Mouse (Mus musculus): Measurements from ENCODE around the gene Pdhb. TPM values are rescaled to one million over a fixed set of nuclear protein-coding genes. Genes with fewer than 3 reads are reported as not detected.

Pdhb gene
- total and polyA plus RNA-seq, 2 experiments: 62.8 to 177 TPM

DNA sequence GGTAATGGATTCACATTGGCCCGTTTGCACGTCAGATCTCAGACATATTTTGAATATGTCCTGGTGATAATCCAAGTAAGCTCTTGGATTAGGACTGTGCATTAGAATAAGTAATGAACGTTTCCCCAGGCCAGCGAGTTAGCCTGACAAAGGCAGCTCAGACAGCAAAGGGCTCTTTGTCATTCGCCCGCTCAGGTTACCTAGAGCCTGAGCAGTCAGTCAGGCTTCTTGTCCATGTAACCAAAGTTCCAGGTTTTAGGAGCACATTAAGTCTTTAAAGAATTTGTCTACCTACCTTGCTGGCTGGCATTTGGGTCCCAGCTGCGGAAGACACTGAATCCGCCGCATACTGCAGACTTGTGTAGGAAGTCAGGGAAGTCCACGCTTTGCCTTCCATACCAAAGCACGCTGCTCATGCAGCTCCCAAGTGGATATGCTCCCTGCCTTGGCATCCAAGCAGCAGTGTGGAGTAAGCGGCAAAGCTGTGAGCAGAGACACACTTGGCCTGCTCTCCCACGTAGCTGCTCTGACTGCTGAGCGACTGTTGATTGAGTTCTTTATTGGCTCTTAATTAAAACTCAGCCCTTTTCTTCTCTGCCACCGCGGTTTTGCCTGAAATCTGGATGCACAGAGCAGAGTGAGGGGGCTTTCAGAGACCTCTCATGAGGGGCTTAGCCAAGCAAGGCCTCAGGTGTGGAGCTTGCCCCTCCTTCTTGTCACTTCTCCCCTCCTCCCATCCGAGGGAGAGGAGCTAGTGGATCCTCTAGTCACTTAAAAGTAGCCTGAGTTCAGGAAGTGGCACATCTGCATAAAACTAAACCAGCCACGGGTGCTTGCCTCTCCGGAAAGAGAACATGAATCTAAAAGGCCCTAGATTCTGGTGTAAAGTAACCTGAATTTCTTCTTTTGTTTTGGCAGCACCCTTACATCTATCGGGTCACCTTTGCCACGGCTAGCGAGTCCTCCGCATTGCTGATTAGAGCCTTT, 32.8 kb downstream of the Pdhb start:
- TF ChIP-seq POLR2A (IDR thresholded peaks at IDR 0.05; ENCODE audit: extremely low read depth, insufficient read depth, low read length) (no peak), CTCF (IDR thresholded peaks at IDR 0.05; ENCODE audit: low read depth, low read length) (no peak)
- no peak overlapping the region for H3K4me3 ChIP-seq (ENCODE audit: insufficient read depth, low read depth, low read length)
- H3K27me3 ChIP-seq (ENCODE audit: control insufficient read depth, insufficient read depth, low read length): no peaks in the 10 kb centered on the region
- no peaks in the 10 kb centered on the region for H3K4me1 ChIP-seq (ENCODE audit: control insufficient read depth, insufficient read depth, low read length)
- no peak overlapping the region for H3K27ac ChIP-seq (replicated peaks; ENCODE audit: insufficient read depth, low read depth, low read length)
- no peak overlapping the region for H3K9ac ChIP-seq (ENCODE audit: low read depth, low read length)
- peaks cover 78% of the 10 kb centered on the region for H3K36me3 ChIP-seq (ENCODE audit: control insufficient read depth, insufficient read depth, low read length)
- WGBS: 91% methylated on average over 23 of the region's 23 CpGs
- no peak for DNase-seq (ENCODE audit: extremely low read depth, low read depth, low spot score)
- no peaks in the 10 kb centered on the region for H3K79me2 ChIP-seq (ENCODE audit: control insufficient read depth, insufficient read depth, low read length)

DNA sequence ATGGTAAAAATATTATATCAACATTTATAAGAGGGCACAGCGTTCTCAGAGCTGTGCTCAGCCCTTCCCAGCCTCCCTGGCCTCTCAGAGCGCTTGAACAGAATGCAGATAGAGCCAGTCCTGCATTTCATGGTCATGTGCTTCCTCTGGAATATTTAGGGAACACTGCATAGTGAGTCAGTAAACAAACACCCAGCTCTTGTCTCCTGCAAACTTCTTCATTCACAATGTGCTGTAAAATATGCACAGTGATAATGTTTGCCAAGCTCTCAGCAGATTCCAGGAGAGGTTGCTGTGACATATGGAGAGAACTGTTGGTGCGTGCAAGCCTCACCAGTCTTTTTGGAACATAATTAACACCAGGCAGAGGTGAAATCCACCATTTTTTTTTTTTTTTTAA, 37.7 kb downstream of the Pdhb start:
- no peak for TF ChIP-seq CTCF (IDR thresholded peaks at IDR 0.05; ENCODE audit: low read depth, low read length)
- no peak for TF ChIP-seq POLR2A (IDR thresholded peaks at IDR 0.05; ENCODE audit: extremely low read depth, insufficient read depth, low read length)
- no peak for DNase-seq (ENCODE audit: extremely low read depth, low read depth, low spot score)
- H3K4me1 ChIP-seq (ENCODE audit: control insufficient read depth, insufficient read depth, low read length): no peaks in the 10 kb centered on the region; the same call in 1 of the 2 replicates
- no peaks in the 10 kb centered on the region for H3K27me3 ChIP-seq (ENCODE audit: control insufficient read depth, insufficient read depth, low read length)
- H3K79me2 ChIP-seq (ENCODE audit: control insufficient read depth, insufficient read depth, low read length): no peaks in the 10 kb centered on the region
- no peak overlapping the region for H3K9ac ChIP-seq (ENCODE audit: low read depth, low read length)
- H3K36me3 ChIP-seq (ENCODE audit: control insufficient read depth, insufficient read depth, low read length): peaks cover 44% of the 10 kb centered on the region
- H3K4me3 ChIP-seq (ENCODE audit: insufficient read depth, low read depth, low read length): no peak overlapping the region
- WGBS: 81% methylated on average over 3 of the region's 3 CpGs
- H3K27ac ChIP-seq (replicated peaks; ENCODE audit: insufficient read depth, low read depth, low read length): no peak overlapping the region

- TF ChIP-seq POLR2A (IDR thresholded peaks at IDR 0.05; ENCODE audit: extremely low read depth, insufficient read depth, low read length): no peak
- no peak for TF ChIP-seq CTCF (IDR thresholded peaks at IDR 0.05; ENCODE audit: low read depth, low read length)
- H3K36me3 ChIP-seq (ENCODE audit: control insufficient read depth, insufficient read depth, low read length): peaks cover 35% of the 10 kb centered on the region
- no peak for DNase-seq (ENCODE audit: extremely low read depth, low read depth, low spot score)
- no peaks in the 10 kb centered on the region for H3K27me3 ChIP-seq (ENCODE audit: control insufficient read depth, insufficient read depth, low read length)
- H3K27ac ChIP-seq (replicated peaks; ENCODE audit: insufficient read depth, low read depth, low read length): no peak overlapping the region
- no peaks in the 10 kb centered on the region; the same call in 1 of the 2 replicates for H3K4me1 ChIP-seq (ENCODE audit: control insufficient read depth, insufficient read depth, low read length)
- H3K79me2 ChIP-seq (ENCODE audit: control insufficient read depth, insufficient read depth, low read length): no peaks in the 10 kb centered on the region
- no peak overlapping the region for H3K4me3 ChIP-seq (ENCODE audit: insufficient read depth, low read depth, low read length)
- WGBS: 38% methylated on average over 2 of the region's 2 CpGs
- H3K9ac ChIP-seq (ENCODE audit: low read depth, low read length): no peak overlapping the region
Measured at GRCm38 (mm10) chr14:8134234-8134633, 38.6 kb downstream of the Pdhb start.

GRCm38 (mm10) chr14:8132789-8133188, 40.0 kb downstream of the Pdhb start:
- peak; percentile 14 for DNase-seq (ENCODE audit: extremely low read depth, low read depth, low spot score)
- no peak for TF ChIP-seq POLR2A (IDR thresholded peaks at IDR 0.05; ENCODE audit: extremely low read depth, insufficient read depth, low read length)
- TF ChIP-seq CTCF (IDR thresholded peaks at IDR 0.05; ENCODE audit: low read depth, low read length): no peak
- WGBS: 86% methylated on average over 8 of the region's 8 CpGs
- no peaks in the 10 kb centered on the region for H3K27me3 ChIP-seq (ENCODE audit: control insufficient read depth, insufficient read depth, low read length)
- peaks cover 22% of the 10 kb centered on the region for H3K36me3 ChIP-seq (ENCODE audit: control insufficient read depth, insufficient read depth, low read length)
- H3K79me2 ChIP-seq (ENCODE audit: control insufficient read depth, insufficient read depth, low read length): no peaks in the 10 kb centered on the region; the same call in 1 of the 2 replicates
- H3K4me1 ChIP-seq (ENCODE audit: control insufficient read depth, insufficient read depth, low read length): no peaks in the 10 kb centered on the region; the same call in 1 of the 2 replicates
- H3K9ac ChIP-seq (ENCODE audit: low read depth, low read length): no peak overlapping the region
- H3K27ac ChIP-seq (replicated peaks; ENCODE audit: insufficient read depth, low read depth, low read length): no peak overlapping the region
- H3K4me3 ChIP-seq (ENCODE audit: insufficient read depth, low read depth, low read length): no peak overlapping the region

DNA sequence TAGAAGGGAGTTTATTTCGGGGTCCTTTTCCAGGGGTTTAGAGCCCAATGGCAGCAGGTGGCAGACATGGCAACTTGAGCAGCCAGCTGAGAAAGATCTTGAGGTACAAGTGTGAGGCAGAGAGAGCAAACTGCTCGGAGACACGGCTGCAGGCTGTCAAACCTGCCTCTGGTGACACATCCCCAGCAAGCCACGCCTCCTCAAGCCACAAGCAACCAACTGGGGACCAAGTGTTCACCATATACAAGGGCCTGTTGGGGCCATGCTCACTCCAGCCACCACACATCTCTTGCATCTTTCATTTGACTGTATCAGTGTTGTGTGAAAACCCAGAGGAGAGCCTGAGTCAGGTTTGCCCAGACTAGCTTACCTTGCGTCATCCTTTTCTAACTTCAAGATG, 44.9 kb downstream of the Pdhb start:
- DNase-seq (ENCODE audit: extremely low read depth, low read depth, low spot score): no peak
- WGBS: 88% methylated on average over 5 of the region's 5 CpGs
- H3K9ac ChIP-seq (ENCODE audit: low read depth, low read length): no peak overlapping the region
- H3K27me3 ChIP-seq (ENCODE audit: control insufficient read depth, insufficient read depth, low read length): no peaks in the 10 kb centered on the region
- no peak overlapping the region for H3K4me3 ChIP-seq (ENCODE audit: insufficient read depth, low read depth, low read length)
- H3K4me1 ChIP-seq (ENCODE audit: control insufficient read depth, insufficient read depth, low read length): peaks cover 4% of the 10 kb centered on the region
- TF ChIP-seq POLR2A (IDR thresholded peaks at IDR 0.05; ENCODE audit: extremely low read depth, insufficient read depth, low read length) (no peak), CTCF (IDR thresholded peaks at IDR 0.05; ENCODE audit: low read depth, low read length) (no peak)
- peaks cover 5% of the 10 kb centered on the region; the same call in 1 of the 2 replicates for H3K79me2 ChIP-seq (ENCODE audit: control insufficient read depth, insufficient read depth, low read length)
- H3K27ac ChIP-seq (replicated peaks; ENCODE audit: insufficient read depth, low read depth, low read length): no peak overlapping the region
- H3K36me3 ChIP-seq (ENCODE audit: control insufficient read depth, insufficient read depth, low read length): peaks cover 8% of the 10 kb centered on the region; the same call in 1 of the 2 replicates
